Mouse (Mus musculus) E14TG2a.4 (cell line): Measurements from ENCODE around the gene Rasgef1c.

Experiments used
- CTCF ChIP-seq: conservative IDR thresholded peaks from 2 replicates; pipeline ENCODE4 v1.5.1; 2014; ENCODE audit warnings: low read length
- NANOG ChIP-seq: IDR thresholded peaks from 2 replicates; pipeline ENCODE4 v1.6.1; 2014; ENCODE audit warnings: borderline replicate concordance, low read length, mixed read lengths
- POU5F1 ChIP-seq: IDR thresholded peaks from 2 replicates; pipeline ENCODE4 v1.6.1; 2014; ENCODE audit warnings: low read length, borderline replicate concordance

DNA sequence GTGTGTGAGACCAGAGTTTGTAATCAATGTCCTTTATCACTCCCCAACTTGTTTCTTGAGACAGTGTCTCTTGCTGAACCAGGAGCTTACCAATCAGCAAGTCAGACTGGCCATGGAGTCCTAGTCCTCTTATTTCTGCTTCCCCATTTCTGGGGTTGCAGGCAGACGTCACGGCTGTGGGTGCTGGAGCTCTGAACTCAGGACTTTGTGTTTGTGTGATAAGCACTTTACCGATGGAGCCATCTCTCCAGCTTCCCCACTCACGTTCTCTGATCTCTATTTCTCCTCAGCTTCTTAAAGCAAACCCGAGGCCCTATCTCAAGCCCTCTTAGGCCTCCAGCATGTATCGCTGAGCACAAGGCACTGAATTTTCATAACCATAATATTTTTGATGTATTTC lies 17.7 kb downstream of the Rasgef1c start:
- TF ChIP-seq CTCF (no peak), POU5F1 (no peak), NANOG (no peak)
